Mouse (Mus musculus) myocyte (in vitro differentiated cells): ENCODE results near the gene Kat8.

Experiments used
- CEBPB ChIP-seq: IDR thresholded peaks from 2 replicates; pipeline ENCODE4 v1.6.1; 2011; ENCODE audit warnings: mild to moderate bottlenecking, moderate library complexity; ENCODE audit not compliant: poor library complexity, insufficient read depth, severe bottlenecking
- E2F4 ChIP-seq: IDR thresholded peaks from one replicate; pipeline ENCODE4 v1.6.1; 2011; ENCODE audit warnings: mild to moderate bottlenecking, control low read depth, moderate library complexity; ENCODE audit not compliant: insufficient read depth
- MAX ChIP-seq: IDR thresholded peaks from one replicate; pipeline ENCODE4 v1.6.1; 2011; ENCODE audit warnings: low read depth, mild to moderate bottlenecking, control low read depth
- MYOD1 ChIP-seq, 3 experiments: IDR thresholded peaks; one replicate each; pipeline ENCODE4 v1.6.1; 2011; ENCODE audit warnings: control low read depth in 2 of 3, low read depth in 2 of 3, mild to moderate bottlenecking in 2 of 3, moderate library complexity in 1 of 3; ENCODE audit not compliant: insufficient read length in 2 of 3, control insufficient read depth in 1 of 3
- POLR2A ChIP-seq: IDR thresholded peaks from one replicate; pipeline ENCODE4 v1.6.1; 2011; ENCODE audit warnings: low read depth, mild to moderate bottlenecking, control low read depth, moderate library complexity; ENCODE audit not compliant: insufficient read length
- POLR2AphosphoS2 ChIP-seq: IDR thresholded peaks from one replicate; pipeline ENCODE4 v1.6.1; 2011; ENCODE audit warnings: low read depth, control low read depth; ENCODE audit not compliant: insufficient read length
- SRF ChIP-seq: IDR thresholded peaks from one replicate; pipeline ENCODE4 v1.6.1; 2011; ENCODE audit warnings: low read depth; ENCODE audit not compliant: control insufficient read depth, insufficient read length
- TCF12 ChIP-seq: IDR thresholded peaks from one replicate; pipeline ENCODE4 v1.6.1; 2011; ENCODE audit warnings: mild to moderate bottlenecking, control low read depth; ENCODE audit not compliant: poor library complexity, insufficient read depth, severe bottlenecking
- USF1 ChIP-seq: IDR thresholded peaks from one replicate; pipeline ENCODE4 v1.6.1; 2011; ENCODE audit warnings: low read depth, mild to moderate bottlenecking, control low read depth, moderate library complexity

GRCm38 (mm10) chr7:127907939-127908338, 4.4 kb upstream of the Kat8 start:
- TF ChIP-seq POLR2A (no peak), TCF12 (no peak), MYOD1 (IDR thresholded peaks at IDR 0.05; ENCODE audit: control insufficient read depth in 1 of 3, insufficient read length in 2 of 3, low read depth in 2 of 3) (no peak), USF1 (no peak), E2F4 (no peak), CEBPB (no peak), SRF (no peak), MAX (no peak), POLR2AphosphoS2 (no peak)
